Mouse (Mus musculus) liver, embryonic 14.5 days (tissue): ENCODE data around the gene Chchd3. TPM values are rescaled to one million over a fixed set of nuclear protein-coding genes. Genes with fewer than 3 reads are reported as not detected.

Experiments used
- ATAC-seq: fragments of 200-750 bp; cut with Nextera tagmentation; 2 replicates; pipeline ENCODE4 v1.8.0; 2017; ENCODE audit warnings: moderate number of reproducible peaks, mild to moderate bottlenecking, moderate library complexity; ENCODE audit not compliant: insufficient read depth
- DNase-seq, 3 experiments: peaks; one replicate each; pipeline ENCODE4 v3.0.0-alpha.2; 2012 to 2013; ENCODE audit warnings: low read depth in 3 of 3, low spot score in 3 of 3
- H3K27ac ChIP-seq: fragments of 300-500 bp; sonication (generic); 2 replicates; pipeline ENCODE4 v1.5.1; 2014; ENCODE audit warnings: moderate library complexity, mild to moderate bottlenecking, control low read depth, inconsistent platforms
- H3K27me3 ChIP-seq: fragments of 300-500 bp; sonication (generic); 2 replicates; pipeline ENCODE4 v1.6.1; 2014; ENCODE audit warnings: mild to moderate bottlenecking, low read length, moderate library complexity; ENCODE audit not compliant: control insufficient read depth, insufficient read depth
- H3K36me3 ChIP-seq: fragments of 300-500 bp; sonication (generic); replicated peaks from 2 replicates; pipeline ENCODE4 v1.6.1; 2014; ENCODE audit warnings: low read depth; ENCODE audit not compliant: control insufficient read depth, insufficient read depth
- H3K4me1 ChIP-seq, 2 experiments: fragments of 200-500 bp in 1 of 2; fragments of 300-500 bp in 1 of 2; sonication (generic) in 1 of 2; replicated peaks; 2 replicates each; pipeline ENCODE4 v1.6.1; 2012 to 2014; ENCODE audit warnings: antibody characterized with exemption in 1 of 2, inconsistent platforms in 1 of 2, low read length in 1 of 2; ENCODE audit not compliant: control insufficient read depth in 2 of 2, insufficient read depth in 2 of 2
- H3K4me2 ChIP-seq: fragments of 300-500 bp; sonication (generic); 2 replicates; pipeline ENCODE4 v1.6.1; 2014; ENCODE audit warnings: low read depth, mild to moderate bottlenecking, control low read depth, moderate library complexity
- H3K4me3 ChIP-seq, 2 experiments: fragments of 200-500 bp in 1 of 2; fragments of 300-500 bp in 1 of 2; sonication (generic) in 1 of 2; 2 replicates each; pipeline ENCODE4 v1.5.1; 2012 to 2014; ENCODE audit warnings: low read depth in 2 of 2, low read length in 2 of 2, mild to moderate bottlenecking in 2 of 2, control low read depth in 1 of 2, inconsistent platforms in 1 of 2, moderate library complexity in 1 of 2; ENCODE audit not compliant: insufficient read depth in 1 of 2
- H3K9ac ChIP-seq: fragments of 300-500 bp; sonication (generic); replicated peaks from 2 replicates; pipeline ENCODE4 v1.6.1; 2014; ENCODE audit warnings: mild to moderate bottlenecking, control low read depth, moderate library complexity
- H3K9me3 ChIP-seq: fragments of 300-500 bp; sonication (generic); 2 replicates; pipeline ENCODE4 v1.6.1; 2016; ENCODE audit warnings: low read length, mixed read lengths; ENCODE audit not compliant: control insufficient read depth
- CTCF ChIP-seq: IDR thresholded peaks from 2 replicates; pipeline ENCODE4 v1.5.1; 2016; ENCODE audit warnings: antibody characterized with exemption, low read depth, control low read depth
- EP300 ChIP-seq: IDR thresholded peaks from 2 replicates; pipeline ENCODE4 v1.6.1; 2016; ENCODE audit warnings: antibody characterized with exemption, low read depth
- WGBS: fragments of 180-500 bp; shearing (Covaris S2); extraction: QIAGEN DNeasy Blood & Tissue Kit; methylation state at CpG from one replicate; pipeline ENCODE4 v1.1.7; 2014; ENCODE audit not compliant: insufficient replicate concordance; 5-methylcytosine and 5-hydroxymethylcytosine counted together
- polyA plus RNA-seq, 2 experiments: library from polyadenylated mRNA; depleted of rRNA in 1 of 2; stranded (reverse) in 1 of 2; unstranded in 1 of 2; fragments of >200 nt; fragmentation: Nextera tagmentation in 1 of 2; extraction: Ambion mirVana in 1 of 2; gene quantifications; 2 replicates each; pipeline versions ENCODE4 v1.2.1 to v1.2.3; 2012 to 2014

Chchd3 gene
- polyA plus RNA-seq, 2 experiments, result 43.9 to 76.5 TPM

GRCm38 (mm10) chr6:32803646-32804045, 256.4 kb downstream of the Chchd3 start:
- Histone ChIP-seq H3K4me3 (no peak overlapping the region), H3K36me3 (peaks cover 3% of the 10 kb centered on the region), H3K27ac (no peak overlapping the region), H3K9ac (no peak overlapping the region), H3K4me1 (no peaks in the 10 kb centered on the region), H3K4me2 (no peak overlapping the region), H3K9me3 (no peaks in the 10 kb centered on the region), H3K27me3 (no peaks in the 10 kb centered on the region)
- ATAC-seq, result no peak
- TF ChIP-seq EP300 (no peak), CTCF (no peak)
- DNase-seq, result no peak
- WGBS, result 71% methylated on average over 4 of the region's 4 CpGs

GRCm38 (mm10) chr6:32801776-32802175, 258.3 kb downstream of the Chchd3 start:
- 91% methylated on average over 6 of the region's 6 CpGs for WGBS
- ATAC-seq (no peak), DNase-seq (no peak)
- Histone ChIP-seq H3K27ac (no peak overlapping the region), H3K4me3 (no peak overlapping the region), H3K4me2 (no peak overlapping the region), H3K27me3 (no peaks in the 10 kb centered on the region), H3K9ac (no peak overlapping the region), H3K4me1 (no peaks in the 10 kb centered on the region), H3K36me3 (peaks cover 3% of the 10 kb centered on the region), H3K9me3 (no peaks in the 10 kb centered on the region)
- TF ChIP-seq CTCF (no peak), EP300 (no peak)

GRCm38 (mm10) chr6:32797525-32797924, 262.5 kb downstream of the Chchd3 start:
- Histone ChIP-seq H3K27ac (no peak overlapping the region), H3K4me3 (no peak overlapping the region), H3K36me3 (peaks cover 3% of the 10 kb centered on the region), H3K9me3 (no peaks in the 10 kb centered on the region), H3K4me2 (no peak overlapping the region), H3K4me1 (peaks cover 6% of the 10 kb centered on the region in 2 experiments; a peak in 3 of 4 replicates), H3K9ac (no peak overlapping the region), H3K27me3 (no peaks in the 10 kb centered on the region)
- 64% methylated on average over 4 of the region's 4 CpGs for WGBS
- no peak for ATAC-seq
- no peak for TF ChIP-seq EP300
- no peak for TF ChIP-seq CTCF
- no peak for DNase-seq

GRCm38 (mm10) chr6:32795653-32796500, 264.2 kb downstream of the Chchd3 start:
- H3K4me1 ChIP-seq, result peaks cover 6% of the 10 kb centered on the region in 2 experiments; a peak in 3 of 4 replicates

GRCm38 (mm10) chr6:32793575-32793974, 266.5 kb downstream of the Chchd3 start:
- peaks cover 6% of the 10 kb centered on the region in 2 experiments; a peak in 3 of 4 replicates for H3K4me1 ChIP-seq
- H3K27me3 ChIP-seq, result no peaks in the 10 kb centered on the region
- DNase-seq (peak in 1 of 3 experiments; percentile 23), ATAC-seq (peak; percentile 83)
- no peak overlapping the region for H3K9ac ChIP-seq
- no peak overlapping the region for H3K4me3 ChIP-seq
- TF ChIP-seq EP300 (no peak; the same call in 1 of the 2 replicates), CTCF (no peak)
- peaks cover 3% of the 10 kb centered on the region; the same call in 1 of the 2 replicates for H3K36me3 ChIP-seq
- no peak overlapping the region for H3K27ac ChIP-seq
- H3K4me2 ChIP-seq, result 0 out of 2 replicates have a peak overlapping the region, but pooled peaks have one; percentile 16
- no peaks in the 10 kb centered on the region for H3K9me3 ChIP-seq
- 50% methylated on average over 1 of the region's 1 CpGs for WGBS

More at GRCm38 (mm10) chr6:32795653-32796500, 264.2 kb downstream of the Chchd3 start:
- ATAC-seq (no peak), DNase-seq (no peak)
- Histone ChIP-seq H3K9me3 (no peaks in the 10 kb centered on the region), H3K27ac (no peak overlapping the region), H3K27me3 (no peaks in the 10 kb centered on the region), H3K36me3 (peaks cover 3% of the 10 kb centered on the region), H3K4me2 (no peak overlapping the region), H3K9ac (no peak overlapping the region), H3K4me3 (no peak overlapping the region)
- 74% methylated on average over 8 of the region's 8 CpGs for WGBS
- no peak for TF ChIP-seq CTCF
- no peak for TF ChIP-seq EP300
